In genomic region chr9:99671603-99672002, GRCm38 (mm10) we compare ENCODE assay signal across 13 mouse cellular contexts. TPM values are rescaled to one million over a fixed set of nuclear protein-coding genes. Genes with fewer than 3 reads are reported as not detected.
DNase-seq lines count a peak whose midpoint lies in the region; ATAC-seq and TF ChIP-seq lines count a peak whose summit lies in the region.
"Had no signal": no experiment of that assay in that cellular context is flagged by ENCODE, and none has a peak within 500 bp of the region (broad histone marks: within the 10 kb centered on the region; RNA-seq: fewer than 3 reads in every experiment).

No protein-coding gene starts in this region.

- H3K4me3 ChIP-seq in kidney, embryonic 16.5 days (ENCODE audit: low read length), result no peak overlapping the region
- H3K4me3 ChIP-seq in C2C12 (ENCODE audit: insufficient read depth, poor library complexity, severe bottlenecking), result no peak overlapping the region
- no peak overlapping the region for H3K4me3 ChIP-seq in lung, adult 2 months (replicated peaks; ENCODE audit: extremely low read depth, low read depth, low read length)
- H3K4me3 ChIP-seq: lung, embryonic 15.5 days had no signal

- no peaks in the 10 kb centered on the region; the same call in 1 of the 2 replicates for H3K9me3 ChIP-seq in kidney, embryonic 16.5 days (ENCODE audit: low read length)
- H3K9me3 ChIP-seq: lung, embryonic 15.5 days had no signal

- no peak overlapping the region for H3ac ChIP-seq in C2C12 (ENCODE audit: control insufficient read depth, insufficient read length, low read depth)

- H3K4me2 ChIP-seq in kidney, embryonic 16.5 days (replicated peaks; ENCODE audit: low read depth, low read length), result no peak overlapping the region
- H3K4me2 ChIP-seq: lung, embryonic 15.5 days had no signal

- no peak for ATAC-seq in kidney, embryonic 16.5 days (ENCODE audit: low FRiP score, low TSS enrichment)
- ATAC-seq: hindbrain, embryonic 16.5 days had no signal

- no peaks in the 10 kb centered on the region for H3K4me1 ChIP-seq in kidney, embryonic 16.5 days (ENCODE audit: insufficient read depth, low read length)
- H3K4me1 ChIP-seq in lung, adult 2 months (ENCODE audit: control insufficient read depth, insufficient read depth, low read length), result no peaks in the 10 kb centered on the region
- H3K4me1 ChIP-seq: lung, embryonic 15.5 days had no signal

- no peaks in the 10 kb centered on the region for H3K79me2 ChIP-seq in C2C12 (ENCODE audit: control insufficient read depth, insufficient read depth)

- no peak for TF ChIP-seq POLR2A in lung, adult 2 months (IDR thresholded peaks at IDR 0.05; ENCODE audit: borderline replicate concordance, extremely low read depth, low read depth, low read length)

- 37% methylated on average over 2 of the region's 2 CpGs for WGBS in kidney, embryonic 16.5 days
- 25% methylated on average over 2 of the region's 2 CpGs for WGBS in lung, adult 2 months

- peaks cover 31% of the 10 kb centered on the region for H3K36me3 ChIP-seq in kidney, embryonic 16.5 days (ENCODE audit: insufficient read depth, low read length)
- peaks cover 33% of the 10 kb centered on the region for H3K36me3 ChIP-seq in C2C12 (ENCODE audit: control insufficient read depth, insufficient read depth)

- H3K27ac ChIP-seq in kidney, embryonic 16.5 days (ENCODE audit: low read length), result no peak overlapping the region
- H3K27ac ChIP-seq: lung, embryonic 15.5 days had no signal

- no peaks in the 10 kb centered on the region for H3K79me3 ChIP-seq in C2C12 (ENCODE audit: low read depth)

- no peak overlapping the region for H3K9ac ChIP-seq in kidney, embryonic 16.5 days (replicated peaks; ENCODE audit: low read length)
- H3K9ac ChIP-seq: lung, embryonic 15.5 days had no signal

- no peaks in the 10 kb centered on the region for H3K27me3 ChIP-seq in kidney, embryonic 16.5 days (ENCODE audit: insufficient read depth, low read length)
- no peaks in the 10 kb centered on the region for H3K27me3 ChIP-seq in C2C12 (ENCODE audit: control insufficient read depth, insufficient read depth, insufficient read length)
- H3K27me3 ChIP-seq: lung, embryonic 15.5 days had no signal

- DNase-seq in cerebellum, postnatal 10 days, result peak; percentile 69 to 74
- no peak for DNase-seq in cerebellum, adult 9-10 months
- DNase-seq in kidney, adult 9 months, result peak; percentile 39
- DNase-seq in lung, adult 2 months, result no peak
- no peak for DNase-seq in spleen, postnatal 36 days (ENCODE audit: low spot score in 2 of 2)
- no peak for DNase-seq in spleen, postnatal 14 days (ENCODE audit: low spot score in 2 of 2)
- DNase-seq: cerebellum, adult 8-10 months had no signal

- peak; percentile 31 for TF ChIP-seq CTCF in C2C12 (IDR thresholded peaks at IDR 0.05; ENCODE audit: control insufficient read depth, insufficient read depth, insufficient read length)
- TF ChIP-seq CTCF in lung, adult 2 months (IDR thresholded peaks at IDR 0.05; ENCODE audit: insufficient read depth, low read length), result peak; percentile 47; the same call in 1 of the 2 replicates

TF ChIP-seq in C2C12, 6 proteins besides CTCF, POLR2A, EP300 and RAD21:
- TF ChIP-seq MAX (IDR thresholded peaks at IDR 0.05), result no peak
- TF ChIP-seq FOSL1 (IDR thresholded peaks at IDR 0.05; ENCODE audit: insufficient read depth, low read length, poor library complexity, severe bottlenecking), result no peak
- no peak for TF ChIP-seq MYOG (IDR thresholded peaks at IDR 0.05; ENCODE audit: control insufficient read depth, extremely low read depth, insufficient read length)
- TF ChIP-seq CEBPB (IDR thresholded peaks at IDR 0.05; ENCODE audit: low read depth), result no peak
- no peak for TF ChIP-seq MYOD1 (IDR thresholded peaks at IDR 0.05; ENCODE audit: control insufficient read depth, insufficient read length, low read depth)
- no peak for TF ChIP-seq USF1 (IDR thresholded peaks at IDR 0.05; ENCODE audit: low read depth)

RNA-seq across cellular contexts. Expression of gene Dzip1l, which starts 42.3 kb away (rescaled TPM):
- 27.4 and 27.6 TPM in 2 replicates for polyA plus RNA-seq in kidney, embryonic 16.5 days (2015; fragmentation: Nextera tagmentation; extraction: Ambion mirVana)
- 22.1 TPM for polyA plus RNA-seq in C2C12 (2012; fragmentation: generic; extraction: Trizol)
- polyA plus RNA-seq in lung, adult 2 months (2012; rRNA removed), result 6.7 and 8.3 TPM in 2 replicates

RNA-seq across cellular contexts. Expression of gene Cldn18, which starts 45.5 kb away (rescaled TPM):
- polyA plus RNA-seq in kidney, embryonic 16.5 days (2015; fragmentation: Nextera tagmentation; extraction: Ambion mirVana), result 6.1 TPM in 1 of 2 replicates, not detected in the other
- polyA plus RNA-seq in C2C12 (2012; fragmentation: generic; extraction: Trizol), result 0.02 TPM
- 532 and 587 TPM in 2 replicates for polyA plus RNA-seq in lung, adult 2 months (2012; rRNA removed)
- polyA plus RNA-seq: forebrain, embryonic 11.5 days; hindbrain, embryonic 16.5 days; urinary bladder, adult 2 months had no signal

RNA-seq across cellular contexts. Expression of gene A4gnt, which starts 59.3 kb away (rescaled TPM):
- polyA plus RNA-seq in kidney, embryonic 16.5 days (2015; fragmentation: Nextera tagmentation; extraction: Ambion mirVana), result 0.68 and 0.94 TPM in 2 replicates
- polyA plus RNA-seq in C2C12 (2012; fragmentation: generic; extraction: Trizol), result not detected
- polyA plus RNA-seq in lung, adult 2 months (2012; rRNA removed), result 0.05 TPM in 1 of 2 replicates, not detected in the other
- polyA plus RNA-seq: forebrain, embryonic 11.5 days; hindbrain, embryonic 16.5 days; lung, embryonic 15.5 days had no signal

Comparison
In these comparisons a context has a peak if more than half of its experiments do, and no peak if none do; other contexts are left out.
1. DNase-seq: peak in cerebellum, postnatal 10 days (2 of 2) and kidney, adult 9 months (single experiment); none in cerebellum, adult 9-10 months (single experiment), lung, adult 2 months (single experiment), spleen, postnatal 36 days (0 of 2) and spleen, postnatal 14 days (0 of 2).
2. RNA of gene Cldn18, which starts 45.5 kb away (polyA plus RNA-seq): 532 to 587 TPM in lung, adult 2 months; 6.1 TPM in kidney, embryonic 16.5 days and 0.02 TPM in C2C12 (single experiment); every median in the first group is over 10 times any median in the second.